Mouse (Mus musculus): ENCODE data around the gene Clcn6. TPM values are rescaled to one million over a fixed set of nuclear protein-coding genes. Genes with fewer than 3 reads are reported as not detected.

Gene Clcn6
- polyA plus RNA-seq, 1 experiment: 11.5 TPM

DNA sequence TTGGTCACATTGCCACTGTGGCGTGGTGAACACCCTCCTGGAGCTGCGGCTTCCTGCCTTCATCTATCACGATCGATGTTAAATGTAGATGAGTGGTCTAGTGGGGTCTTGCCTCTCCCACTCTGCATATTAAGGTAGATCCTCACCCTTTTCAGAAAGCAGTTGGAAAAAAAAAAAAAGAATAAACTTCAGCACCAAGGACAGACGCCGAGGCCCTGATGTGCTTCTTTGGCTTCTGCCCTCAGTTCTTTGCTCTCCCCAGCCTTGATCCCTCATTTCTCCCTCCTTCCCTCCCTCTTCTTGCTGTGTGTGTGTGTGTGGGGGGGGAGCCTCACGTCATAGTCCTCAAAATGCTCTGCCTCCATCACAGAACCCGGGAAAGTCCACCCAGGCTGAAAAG is 36.8 kb downstream of the Clcn6 start:
- no peak overlapping the region for H3K4me3 ChIP-seq (ENCODE audit: insufficient read depth, poor library complexity, severe bottlenecking)
- H3K27me3 ChIP-seq (ENCODE audit: control insufficient read depth, insufficient read depth, insufficient read length): no peaks in the 10 kb centered on the region
- TF ChIP-seq MYOG (IDR thresholded peaks at IDR 0.05; ENCODE audit: control insufficient read depth, extremely low read depth, insufficient read length) (no peak), MAX (IDR thresholded peaks at IDR 0.05) (no peak), CEBPB (IDR thresholded peaks at IDR 0.05; ENCODE audit: low read depth) (no peak), CTCF (IDR thresholded peaks at IDR 0.05; ENCODE audit: control insufficient read depth, insufficient read depth, insufficient read length) (no peak), FOSL1 (IDR thresholded peaks at IDR 0.05; ENCODE audit: insufficient read depth, low read length, poor library complexity, severe bottlenecking) (no peak), USF1 (IDR thresholded peaks at IDR 0.05; ENCODE audit: low read depth) (no peak), MYOD1 (IDR thresholded peaks at IDR 0.05; ENCODE audit: control insufficient read depth, insufficient read length, low read depth) (no peak)
- no peaks in the 10 kb centered on the region for H3K79me3 ChIP-seq (ENCODE audit: low read depth)
- H3K36me3 ChIP-seq (ENCODE audit: control insufficient read depth, insufficient read depth): peaks cover 15% of the 10 kb centered on the region
- no peak overlapping the region for H3ac ChIP-seq (ENCODE audit: control insufficient read depth, insufficient read length, low read depth)
- no peaks in the 10 kb centered on the region for H3K79me2 ChIP-seq (ENCODE audit: control insufficient read depth, insufficient read depth)

DNA sequence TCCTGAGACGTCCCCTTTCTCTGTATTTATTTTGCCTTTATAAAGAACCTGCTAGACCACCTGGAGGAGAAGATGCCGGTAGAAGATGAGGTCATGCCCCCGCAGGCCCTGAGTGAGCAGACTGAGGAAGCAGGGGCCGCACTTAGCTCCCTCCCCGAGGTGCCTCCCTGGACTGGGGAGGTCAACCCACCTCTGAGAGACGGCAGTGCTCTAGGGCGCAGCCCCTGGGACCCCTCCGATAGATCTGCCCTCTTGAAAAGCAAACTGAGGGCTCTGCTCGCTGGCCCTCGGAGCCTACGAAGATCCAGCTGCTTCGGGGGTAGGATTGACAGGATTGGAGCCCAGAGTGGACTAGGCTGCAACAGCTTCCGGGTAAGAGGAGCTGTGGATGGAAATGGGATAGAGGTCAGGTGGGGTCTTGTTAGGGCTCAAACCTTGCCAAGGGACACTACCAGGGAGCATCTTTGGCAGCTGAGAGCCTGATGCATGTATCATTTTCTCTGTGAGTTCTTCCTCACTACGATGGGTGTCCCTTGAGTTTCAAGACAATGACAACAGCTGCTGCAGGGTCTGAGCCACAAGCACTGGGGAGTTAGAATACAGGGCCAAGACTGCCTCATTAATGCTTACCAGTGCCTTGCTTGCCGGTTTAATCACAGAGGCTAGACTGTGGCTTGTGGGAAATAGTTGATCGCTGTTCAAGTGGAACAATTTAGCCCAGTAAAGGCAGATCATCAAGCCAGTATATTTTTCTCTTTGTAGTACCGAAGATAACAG is 37.4 kb downstream of the Clcn6 start:
- Histone ChIP-seq H3K4me3 (ENCODE audit: insufficient read depth, poor library complexity, severe bottlenecking) (no peak overlapping the region), H3ac (ENCODE audit: control insufficient read depth, insufficient read length, low read depth) (no peak overlapping the region), H3K79me2 (ENCODE audit: control insufficient read depth, insufficient read depth) (no peaks in the 10 kb centered on the region), H3K27me3 (ENCODE audit: control insufficient read depth, insufficient read depth, insufficient read length) (no peaks in the 10 kb centered on the region), H3K36me3 (ENCODE audit: control insufficient read depth, insufficient read depth) (peaks cover 9% of the 10 kb centered on the region), H3K79me3 (ENCODE audit: low read depth) (no peaks in the 10 kb centered on the region)
- no peak for TF ChIP-seq CEBPB (IDR thresholded peaks at IDR 0.05; ENCODE audit: low read depth)
- no peak for TF ChIP-seq MYOD1 (IDR thresholded peaks at IDR 0.05; ENCODE audit: control insufficient read depth, insufficient read length, low read depth)
- TF ChIP-seq MAX (IDR thresholded peaks at IDR 0.05): no peak
- no peak for TF ChIP-seq FOSL1 (IDR thresholded peaks at IDR 0.05; ENCODE audit: insufficient read depth, low read length, poor library complexity, severe bottlenecking)
- TF ChIP-seq MYOG (IDR thresholded peaks at IDR 0.05; ENCODE audit: control insufficient read depth, extremely low read depth, insufficient read length): no peak

DNA sequence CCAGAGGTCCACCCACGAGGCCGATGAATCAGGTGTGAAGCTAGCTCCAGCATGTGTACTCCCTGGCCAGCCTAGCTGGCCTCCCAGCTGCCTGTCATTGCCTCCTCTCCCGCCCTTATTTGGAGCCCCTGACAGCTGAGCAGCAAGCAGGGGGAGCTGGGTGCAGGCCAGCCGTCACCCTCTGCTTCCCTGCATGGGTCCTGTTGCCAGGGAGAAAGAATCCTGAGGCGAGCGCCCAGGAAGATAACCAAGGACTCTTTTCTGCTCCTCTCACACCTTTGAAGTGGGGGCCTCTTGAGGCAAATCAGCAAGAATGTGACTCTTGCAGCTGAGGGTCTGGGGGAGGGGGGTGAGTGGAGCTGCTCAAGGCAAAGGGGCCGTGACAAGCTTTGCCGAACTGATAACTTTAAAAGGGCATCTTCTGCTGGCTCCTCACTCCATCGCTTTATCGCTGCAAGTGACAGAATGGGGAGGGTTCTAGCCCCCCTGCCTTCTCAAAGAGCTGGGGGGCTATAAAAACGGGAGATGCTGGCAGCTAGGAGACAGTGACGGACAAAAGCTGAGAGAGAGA is 38.3 kb downstream of the Clcn6 start, which contains the start of gene Nppa:
Gene Nppa, plus strand, starts transcription at position 521 of the 571 bp plus-strand sequence.
- no peak for TF ChIP-seq FOSL1 (IDR thresholded peaks at IDR 0.05; ENCODE audit: insufficient read depth, low read length, poor library complexity, severe bottlenecking)
- no peak for TF ChIP-seq CEBPB (IDR thresholded peaks at IDR 0.05; ENCODE audit: low read depth)
- H3K79me3 ChIP-seq (ENCODE audit: low read depth): no peaks in the 10 kb centered on the region
- H3K79me2 ChIP-seq (ENCODE audit: control insufficient read depth, insufficient read depth): no peaks in the 10 kb centered on the region
- no peak within 1 kb of the TSS for H3K4me3 ChIP-seq (ENCODE audit: insufficient read depth, poor library complexity, severe bottlenecking)
- no peaks in the 10 kb centered on the region for H3K27me3 ChIP-seq (ENCODE audit: control insufficient read depth, insufficient read depth, insufficient read length)
- no peak within 1 kb of the TSS for H3ac ChIP-seq (ENCODE audit: control insufficient read depth, insufficient read length, low read depth)
- H3K36me3 ChIP-seq (ENCODE audit: control insufficient read depth, insufficient read depth): peaks cover under 1% of the 10 kb centered on the region

DNA sequence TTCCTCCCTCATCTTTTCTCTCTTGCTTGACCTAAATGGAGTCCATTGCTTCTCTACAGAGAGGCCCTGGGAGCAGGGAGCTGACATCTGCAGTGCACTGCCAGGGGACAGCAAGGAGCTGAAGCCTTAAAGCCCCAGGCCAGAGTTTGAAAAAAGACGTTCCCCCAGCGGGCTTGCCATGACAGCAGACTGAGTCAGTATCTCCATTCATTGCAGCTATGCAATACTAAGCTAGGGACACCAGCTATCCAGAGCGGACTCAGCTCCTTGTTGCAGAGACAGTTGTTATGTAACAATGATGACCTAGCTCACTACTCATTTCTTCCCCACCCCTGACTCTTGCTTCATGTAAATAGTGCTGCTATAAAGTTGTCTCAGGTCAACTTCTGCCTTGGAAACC is 43.3 kb downstream of the Clcn6 start:
- Histone ChIP-seq H3K79me2 (ENCODE audit: control insufficient read depth, insufficient read depth) (no peaks in the 10 kb centered on the region), H3K36me3 (ENCODE audit: control insufficient read depth, insufficient read depth) (no peaks in the 10 kb centered on the region), H3K27me3 (ENCODE audit: control insufficient read depth, insufficient read depth, insufficient read length) (no peaks in the 10 kb centered on the region), H3K79me3 (ENCODE audit: low read depth) (no peaks in the 10 kb centered on the region), H3ac (ENCODE audit: control insufficient read depth, insufficient read length, low read depth) (no peak overlapping the region), H3K4me3 (ENCODE audit: insufficient read depth, poor library complexity, severe bottlenecking) (no peak overlapping the region)
- TF ChIP-seq USF1 (IDR thresholded peaks at IDR 0.05; ENCODE audit: low read depth): no peak
- no peak for TF ChIP-seq MYOD1 (IDR thresholded peaks at IDR 0.05; ENCODE audit: control insufficient read depth, insufficient read length, low read depth)
- TF ChIP-seq MYOG (IDR thresholded peaks at IDR 0.05; ENCODE audit: control insufficient read depth, extremely low read depth, insufficient read length): no peak
- TF ChIP-seq MAX (IDR thresholded peaks at IDR 0.05): no peak
- no peak for TF ChIP-seq FOSL1 (IDR thresholded peaks at IDR 0.05; ENCODE audit: insufficient read depth, low read length, poor library complexity, severe bottlenecking)
- TF ChIP-seq CTCF (IDR thresholded peaks at IDR 0.05; ENCODE audit: control insufficient read depth, insufficient read depth, insufficient read length): no peak

DNA sequence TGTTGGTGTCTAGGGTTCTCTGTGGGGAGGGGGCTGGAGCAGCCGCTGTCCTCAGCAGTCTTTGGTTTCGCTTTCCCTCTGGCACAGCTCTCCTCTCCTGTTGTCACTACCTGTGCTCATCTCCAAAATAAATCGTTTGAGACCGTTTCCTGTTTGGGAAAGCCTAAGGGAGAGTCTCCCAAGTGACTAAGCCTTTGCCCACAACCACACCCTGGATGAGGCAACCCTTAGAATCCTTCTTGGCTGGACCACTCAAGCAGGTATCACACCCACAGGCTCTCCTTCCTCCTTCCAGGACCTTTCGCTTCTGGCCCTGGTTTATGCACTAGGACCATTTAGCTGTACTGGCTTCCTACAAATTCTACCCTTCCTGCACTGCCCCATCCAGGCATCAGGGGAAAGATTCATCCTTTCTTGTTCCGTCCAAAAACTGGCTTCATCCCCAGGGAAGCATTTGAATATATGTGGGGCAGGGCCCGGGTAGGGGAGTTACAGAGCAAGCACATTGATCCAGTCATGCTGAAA is 45.0 kb downstream of the Clcn6 start:
- Histone ChIP-seq H3K4me3 (ENCODE audit: insufficient read depth, poor library complexity, severe bottlenecking) (no peak overlapping the region), H3K79me3 (ENCODE audit: low read depth) (no peaks in the 10 kb centered on the region), H3ac (ENCODE audit: control insufficient read depth, insufficient read length, low read depth) (peak overlapping the region; percentile 8), H3K36me3 (ENCODE audit: control insufficient read depth, insufficient read depth) (no peaks in the 10 kb centered on the region), H3K79me2 (ENCODE audit: control insufficient read depth, insufficient read depth) (no peaks in the 10 kb centered on the region), H3K27me3 (ENCODE audit: control insufficient read depth, insufficient read depth, insufficient read length) (no peaks in the 10 kb centered on the region)
- TF ChIP-seq CTCF (IDR thresholded peaks at IDR 0.05; ENCODE audit: control insufficient read depth, insufficient read depth, insufficient read length) (no peak), FOSL1 (IDR thresholded peaks at IDR 0.05; ENCODE audit: insufficient read depth, low read length, poor library complexity, severe bottlenecking) (no peak), CEBPB (IDR thresholded peaks at IDR 0.05; ENCODE audit: low read depth) (peak; percentile 82), USF1 (IDR thresholded peaks at IDR 0.05; ENCODE audit: low read depth) (no peak), MYOG (IDR thresholded peaks at IDR 0.05; ENCODE audit: control insufficient read depth, extremely low read depth, insufficient read length) (no peak), MYOD1 (IDR thresholded peaks at IDR 0.05; ENCODE audit: control insufficient read depth, insufficient read length, low read depth) (no peak), MAX (IDR thresholded peaks at IDR 0.05) (peak; percentile 11)

All from C2C12 (cell line).